Mouse (Mus musculus): ENCODE data around the gene Ppp1r3f.

The Ppp1r3f gene

DNA sequence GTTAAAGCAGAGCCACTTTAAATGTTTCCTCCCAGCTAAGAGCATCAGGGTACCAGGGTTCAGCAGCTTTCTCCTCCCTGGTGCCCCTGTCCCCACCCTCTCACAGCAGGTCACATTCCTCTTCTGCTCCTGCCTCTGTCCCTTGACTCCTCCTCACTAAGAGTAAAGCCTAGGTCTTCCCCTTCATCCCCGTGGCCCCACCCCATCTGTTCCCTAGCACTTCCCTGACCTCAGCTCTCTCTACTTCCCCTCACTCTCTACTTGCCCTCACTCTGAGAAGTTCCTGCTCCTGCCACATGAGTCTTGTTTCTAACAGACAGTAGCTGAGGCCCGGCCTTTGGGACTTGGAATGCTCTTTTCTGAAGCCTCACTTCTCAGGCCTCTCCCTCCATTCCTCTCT lies 11.0 kb downstream of the Ppp1r3f start:
- intact Hi-C loops (cut with DNase I) = loop anchor here (10.0 kb wide), 1 partner anchor 78 kb away; no protein-coding TSS in a partner anchor

DNA sequence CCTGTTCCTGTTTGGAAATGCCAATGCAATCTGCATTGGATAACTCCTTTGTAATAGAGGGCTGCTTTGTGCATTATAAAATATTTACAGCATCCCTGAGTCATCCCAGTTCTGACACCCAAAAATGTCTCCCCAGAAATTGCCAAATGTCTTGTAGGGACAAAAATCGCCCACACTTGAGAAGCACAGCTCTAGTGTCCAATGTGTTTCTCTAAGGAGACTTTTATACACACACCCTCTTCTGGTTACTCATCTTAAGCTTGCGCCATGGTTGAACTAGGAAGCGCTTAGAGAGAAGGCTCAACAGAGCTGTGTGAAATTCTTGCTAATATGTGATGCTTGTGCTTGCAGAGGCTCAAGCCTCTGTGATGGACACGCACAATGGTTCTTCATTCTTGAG lies 20.6 kb downstream of the Ppp1r3f start:
- intact Hi-C loops (cut with DNase I) = no loop called here

DNA sequence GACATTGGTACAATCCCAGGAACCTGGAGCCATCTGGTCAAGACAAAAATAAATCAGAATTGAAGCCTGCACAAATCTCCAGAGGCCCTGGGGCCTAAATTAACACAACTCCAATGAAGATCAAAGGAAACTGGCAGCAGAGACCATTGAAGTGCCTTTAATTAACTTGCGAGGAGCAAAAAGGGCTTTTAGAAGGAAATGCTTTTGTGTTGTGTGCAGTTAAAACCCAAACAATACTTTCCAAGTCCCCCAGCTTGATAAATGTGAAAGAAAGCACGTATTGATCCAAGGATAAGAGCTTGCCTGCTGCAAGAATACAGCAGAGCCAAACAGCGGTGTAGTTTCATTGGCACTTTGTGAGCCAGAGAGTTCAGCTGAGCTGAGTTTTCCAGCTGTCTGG lies 49.1 kb downstream of the Ppp1r3f start:
- intact Hi-C loops (cut with DNase I) = no loop called here

Data from adrenal gland (tissue).